Mouse (Mus musculus) erythroblast, embryonic 14.5 days (primary cell): ENCODE results near the gene Pcyt2. TPM values are rescaled to one million over a fixed set of nuclear protein-coding genes. Genes with fewer than 3 reads are reported as not detected.

ENCODE experiments used
- H3K27me3 ChIP-seq: 2 replicates; pipeline ENCODE4 v1.6.1; 2012; ENCODE audit warnings: inconsistent platforms; ENCODE audit not compliant: control insufficient read depth
- H3K36me3 ChIP-seq: 2 replicates; pipeline ENCODE4 v1.6.1; 2012; ENCODE audit warnings: mild to moderate bottlenecking, inconsistent platforms; ENCODE audit not compliant: control insufficient read depth
- H3K4me1 ChIP-seq: 2 replicates; pipeline ENCODE4 v1.6.1; 2012; ENCODE audit warnings: inconsistent platforms; ENCODE audit not compliant: control insufficient read depth
- H3K4me3 ChIP-seq: replicated peaks from 2 replicates; pipeline ENCODE3; 2012; ENCODE audit warnings: moderate library complexity, mild to moderate bottlenecking, inconsistent platforms
- H3K9me3 ChIP-seq: 2 replicates; pipeline ENCODE4 v1.6.1; 2012; ENCODE audit warnings: low read length, inconsistent platforms, mixed read lengths; ENCODE audit not compliant: control insufficient read depth
- GATA1 ChIP-seq: IDR thresholded peaks from 2 replicates; pipeline ENCODE4 v1.6.1; 2012; ENCODE audit warnings: low read length, inconsistent platforms, mixed read lengths
- TAL1 ChIP-seq: IDR thresholded peaks from 3 replicates; pipeline ENCODE4 v1.6.1; 2012; ENCODE audit warnings: low read length, inconsistent platforms, mixed read lengths
- polyA plus RNA-seq: library from polyadenylated mRNA; stranded (reverse); fragments of >175 nt; gene quantifications from 2 replicates; pipeline ENCODE4 v1.2.3, GENCODE M21; 2012

Gene Pcyt2
- polyA plus RNA-seq, 1 experiment, result 9.6 TPM

DNA sequence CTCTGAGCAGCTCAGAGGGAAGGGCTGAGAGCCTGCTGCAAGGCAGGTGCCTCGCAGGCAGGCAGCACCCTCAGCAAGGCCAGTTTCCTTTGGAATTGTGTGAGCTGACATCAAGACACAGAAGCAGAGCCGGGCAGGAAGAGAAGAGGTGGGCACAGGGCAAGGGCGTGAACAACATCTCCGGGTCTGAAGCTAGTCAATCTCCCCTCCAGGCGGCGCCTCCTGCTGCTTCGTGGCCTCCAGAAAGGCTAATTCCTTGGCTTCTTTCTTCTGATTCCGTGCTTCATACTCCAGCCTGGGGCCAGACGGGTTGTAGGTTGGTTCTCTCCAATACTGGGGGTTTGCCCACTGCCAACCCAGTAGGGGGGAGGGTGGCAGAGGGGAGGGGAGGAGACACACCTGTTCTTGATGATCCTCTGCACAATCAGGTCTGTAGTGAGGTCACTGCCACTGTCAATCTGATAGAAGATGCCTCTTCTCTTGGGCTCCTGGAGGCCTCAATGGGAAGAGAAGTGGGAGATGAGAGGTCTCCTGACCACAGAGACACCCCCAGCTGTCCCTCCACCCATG lies 7.2 kb downstream of the Pcyt2 start:
- H3K4me1 ChIP-seq, result peaks cover 34% of the 10 kb centered on the region
- TF ChIP-seq GATA1 (no peak), TAL1 (no peak)
- H3K4me3 ChIP-seq, result no peak overlapping the region
- H3K27me3 ChIP-seq, result peaks cover 15% of the 10 kb centered on the region
- H3K9me3 ChIP-seq, result no peaks in the 10 kb centered on the region
- peaks cover 83% of the 10 kb centered on the region for H3K36me3 ChIP-seq

DNA sequence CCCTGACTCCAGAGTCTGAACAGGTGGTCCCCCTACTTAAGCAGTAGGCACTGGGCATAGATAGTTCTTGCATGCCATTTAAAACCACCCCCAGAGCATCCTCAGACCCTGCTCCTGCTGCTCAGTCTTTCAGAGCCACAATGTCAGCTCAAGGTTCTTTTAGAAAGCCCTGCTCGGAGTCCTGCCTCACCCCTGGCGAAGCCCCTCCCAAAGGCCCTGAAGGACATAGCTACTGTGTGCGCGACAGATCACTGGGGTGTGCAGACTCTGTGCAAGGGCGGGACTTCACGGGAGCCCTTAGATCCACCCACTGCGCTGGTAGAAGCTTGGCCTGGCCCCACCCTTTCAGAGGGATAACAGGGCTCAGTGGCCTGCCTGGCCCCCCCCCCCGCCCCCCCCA lies 8.5 kb downstream of the Pcyt2 start:
- Histone ChIP-seq H3K9me3 (no peaks in the 10 kb centered on the region), H3K4me1 (peaks cover 39% of the 10 kb centered on the region), H3K27me3 (peaks cover 15% of the 10 kb centered on the region), H3K36me3 (peaks cover 85% of the 10 kb centered on the region), H3K4me3 (no peak overlapping the region)
- TF ChIP-seq GATA1 (no peak), TAL1 (no peak)

DNA sequence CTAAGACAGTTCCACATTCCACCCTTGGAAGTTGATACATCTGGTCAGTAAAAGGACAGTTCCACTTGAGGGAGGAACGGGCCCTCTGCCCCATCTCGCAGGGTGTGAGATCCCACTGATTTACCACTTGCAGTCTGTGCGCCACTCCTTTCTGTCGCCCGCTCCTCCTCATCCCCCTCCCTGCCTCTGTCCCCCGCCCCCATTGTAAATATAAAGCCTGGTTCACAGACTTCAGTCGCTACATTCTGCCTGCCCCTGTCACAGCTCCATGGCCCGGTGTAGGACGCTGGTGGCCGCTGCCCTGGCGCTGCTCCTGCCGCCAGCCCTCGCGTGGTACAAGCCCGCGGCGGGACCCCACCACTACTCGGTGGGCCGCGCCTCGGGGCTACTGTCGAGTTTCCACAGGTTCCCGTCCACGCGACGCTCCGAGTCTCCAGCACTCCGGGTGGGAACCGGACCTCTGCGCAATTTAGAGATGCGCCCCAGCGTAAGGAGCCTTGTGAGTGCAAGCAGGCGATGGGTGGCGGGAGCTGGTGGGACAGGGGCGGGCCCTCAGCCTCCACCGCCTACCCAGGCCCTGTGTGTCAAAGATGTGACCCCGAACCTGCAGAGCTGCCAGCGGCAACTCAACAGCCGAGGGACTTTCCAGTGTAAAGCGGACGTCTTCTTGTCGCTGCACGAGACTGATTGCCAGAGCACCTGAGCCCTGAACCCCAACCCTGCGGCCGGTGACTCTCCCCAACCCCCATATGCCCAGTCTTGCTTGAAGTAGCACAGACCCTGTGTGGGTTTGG lies 9.3 kb downstream of the Pcyt2 start, which contains the start of gene Npb:
Gene Npb, plus strand, starts transcription at position 237 of the 794 bp plus-strand sequence.
- no peaks in the 10 kb centered on the region for H3K9me3 ChIP-seq
- TF ChIP-seq GATA1, result no peak
- TF ChIP-seq TAL1, result no peak
- peaks cover 84% of the 10 kb centered on the region for H3K36me3 ChIP-seq
- H3K4me1 ChIP-seq, result peaks cover 44% of the 10 kb centered on the region
- H3K4me3 ChIP-seq, result peak within 1 kb of the TSS; percentile 15
- peaks cover 15% of the 10 kb centered on the region for H3K27me3 ChIP-seq

DNA sequence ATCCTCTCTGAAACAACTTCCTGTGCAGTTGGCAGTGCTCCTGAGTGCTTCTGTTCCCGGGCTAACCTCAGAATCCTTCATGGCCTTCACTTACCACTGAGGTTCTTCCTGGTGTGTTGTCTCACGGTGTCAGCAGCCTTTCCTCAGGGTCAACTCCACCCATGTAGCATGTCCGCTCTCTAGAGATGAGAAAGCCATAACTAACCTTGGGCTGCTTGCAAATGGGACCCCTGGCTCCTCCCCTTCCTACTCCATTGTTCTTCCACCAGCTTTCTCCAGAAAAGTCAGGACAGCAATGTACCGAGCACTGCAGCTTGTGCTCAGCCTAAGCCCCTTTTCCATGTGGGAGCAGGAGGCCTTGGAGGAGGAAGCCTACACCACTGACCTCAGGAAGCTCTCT lies 11.0 kb downstream of the Pcyt2 start:
- TF ChIP-seq GATA1 (no peak), TAL1 (no peak)
- peaks cover 15% of the 10 kb centered on the region for H3K27me3 ChIP-seq
- peaks cover 83% of the 10 kb centered on the region for H3K36me3 ChIP-seq
- no peaks in the 10 kb centered on the region for H3K9me3 ChIP-seq
- H3K4me1 ChIP-seq, result peaks cover 57% of the 10 kb centered on the region
- H3K4me3 ChIP-seq, result no peak overlapping the region

DNA sequence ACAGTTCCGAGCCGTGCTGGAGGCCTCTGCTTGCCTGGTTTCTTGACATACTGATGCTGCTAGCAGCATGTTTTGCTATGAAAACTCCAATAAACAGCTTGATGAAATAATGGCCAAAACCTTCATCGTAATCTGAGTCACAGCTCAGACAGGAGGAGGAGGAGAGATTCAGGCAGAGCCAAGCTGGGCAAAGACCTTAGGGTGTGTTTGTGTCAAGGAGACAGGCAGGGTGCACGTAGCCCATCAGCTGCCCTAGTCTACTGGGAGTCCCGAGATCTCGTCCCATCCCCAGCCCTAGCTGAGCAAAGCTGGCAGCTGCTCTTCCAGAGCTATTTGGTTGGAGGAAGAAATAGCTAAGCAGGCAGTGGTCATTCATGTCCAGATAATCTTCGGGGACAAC lies 12.1 kb downstream of the Pcyt2 start:
- Histone ChIP-seq H3K9me3 (no peaks in the 10 kb centered on the region), H3K4me1 (peaks cover 61% of the 10 kb centered on the region), H3K36me3 (peaks cover 80% of the 10 kb centered on the region), H3K27me3 (peaks cover 15% of the 10 kb centered on the region), H3K4me3 (no peak overlapping the region)
- TF ChIP-seq TAL1, result no peak
- no peak for TF ChIP-seq GATA1

DNA sequence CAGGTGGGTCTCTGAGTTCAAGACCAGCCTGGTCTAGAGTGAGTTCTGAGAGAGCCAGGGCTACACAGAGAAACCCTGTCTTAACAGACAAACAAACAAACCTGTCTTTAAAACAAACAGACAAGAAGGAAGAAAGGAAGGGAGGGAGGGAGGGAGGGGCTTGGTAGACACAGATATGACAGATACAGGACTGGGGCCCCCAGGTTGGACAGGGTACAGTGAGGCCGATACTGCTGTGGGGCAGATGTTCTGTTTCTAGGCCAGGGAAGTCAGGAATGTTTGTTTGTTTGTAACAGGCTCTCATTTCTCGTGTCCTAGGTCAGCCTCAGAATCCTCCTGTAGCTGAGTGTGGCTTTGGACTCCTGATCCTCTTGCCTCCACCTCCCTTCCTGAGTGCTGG lies 14.2 kb downstream of the Pcyt2 start:
- peaks cover 68% of the 10 kb centered on the region for H3K4me1 ChIP-seq
- no peaks in the 10 kb centered on the region for H3K9me3 ChIP-seq
- H3K4me3 ChIP-seq, result peak overlapping the region; percentile 33
- TF ChIP-seq GATA1, result no peak
- no peak for TF ChIP-seq TAL1
- H3K36me3 ChIP-seq, result peaks cover 76% of the 10 kb centered on the region
- peaks cover 9% of the 10 kb centered on the region for H3K27me3 ChIP-seq

DNA sequence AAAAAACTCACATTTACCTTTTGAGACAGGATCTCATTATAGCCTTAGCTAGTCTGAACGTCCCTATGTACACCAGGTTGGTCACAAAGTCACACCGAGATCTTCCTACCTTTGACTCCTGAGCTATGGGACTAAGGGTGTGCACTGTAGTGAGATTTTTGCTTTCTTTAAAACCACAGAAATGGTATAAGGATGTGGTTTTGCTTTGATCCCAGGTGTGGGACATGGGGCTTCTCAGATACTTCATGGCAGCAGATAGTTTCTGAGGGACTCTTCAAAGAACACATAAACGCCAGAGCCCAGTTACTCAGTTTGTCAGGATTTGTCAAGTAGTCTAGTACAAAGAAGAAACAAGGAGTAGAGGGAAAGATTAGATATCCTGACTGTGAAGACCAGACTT lies 17.0 kb downstream of the Pcyt2 start:
- Histone ChIP-seq H3K9me3 (no peaks in the 10 kb centered on the region), H3K36me3 (peaks cover 75% of the 10 kb centered on the region), H3K4me3 (no peak overlapping the region), H3K27me3 (no peaks in the 10 kb centered on the region), H3K4me1 (peaks cover 80% of the 10 kb centered on the region)
- no peak for TF ChIP-seq TAL1

DNA sequence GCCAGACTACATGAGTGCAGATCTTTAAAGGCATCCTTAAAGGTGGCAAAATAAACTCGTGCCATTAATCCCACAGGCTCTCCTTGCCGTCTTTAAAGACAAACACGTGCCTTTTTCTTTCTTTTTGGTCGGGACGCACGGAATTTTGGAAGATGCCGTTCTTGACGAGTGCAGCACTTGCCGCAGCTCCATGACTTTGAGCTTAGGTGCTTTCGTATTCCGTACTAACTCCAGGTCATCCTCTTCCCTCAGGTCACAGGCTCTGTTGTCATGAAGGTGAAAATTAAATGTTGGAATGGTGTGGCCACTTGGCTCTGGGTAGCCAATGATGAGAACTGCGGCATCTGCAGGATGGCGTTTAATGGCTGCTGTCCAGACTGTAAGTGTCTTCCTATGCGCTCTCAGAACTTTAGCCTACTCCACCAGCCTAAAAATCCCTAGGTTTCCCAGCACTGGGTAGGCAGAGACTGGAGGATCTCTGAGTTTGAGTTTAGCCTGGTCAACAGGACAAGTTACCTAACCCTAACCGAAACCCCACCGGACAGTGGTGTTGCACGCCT lies 18.7 kb downstream of the Pcyt2 start:
- no peak for TF ChIP-seq GATA1
- TF ChIP-seq TAL1, result no peak
- Histone ChIP-seq H3K4me1 (peaks cover 82% of the 10 kb centered on the region), H3K4me3 (peak overlapping the region; percentile 97), H3K9me3 (no peaks in the 10 kb centered on the region), H3K27me3 (no peaks in the 10 kb centered on the region), H3K36me3 (peaks cover 75% of the 10 kb centered on the region)

DNA sequence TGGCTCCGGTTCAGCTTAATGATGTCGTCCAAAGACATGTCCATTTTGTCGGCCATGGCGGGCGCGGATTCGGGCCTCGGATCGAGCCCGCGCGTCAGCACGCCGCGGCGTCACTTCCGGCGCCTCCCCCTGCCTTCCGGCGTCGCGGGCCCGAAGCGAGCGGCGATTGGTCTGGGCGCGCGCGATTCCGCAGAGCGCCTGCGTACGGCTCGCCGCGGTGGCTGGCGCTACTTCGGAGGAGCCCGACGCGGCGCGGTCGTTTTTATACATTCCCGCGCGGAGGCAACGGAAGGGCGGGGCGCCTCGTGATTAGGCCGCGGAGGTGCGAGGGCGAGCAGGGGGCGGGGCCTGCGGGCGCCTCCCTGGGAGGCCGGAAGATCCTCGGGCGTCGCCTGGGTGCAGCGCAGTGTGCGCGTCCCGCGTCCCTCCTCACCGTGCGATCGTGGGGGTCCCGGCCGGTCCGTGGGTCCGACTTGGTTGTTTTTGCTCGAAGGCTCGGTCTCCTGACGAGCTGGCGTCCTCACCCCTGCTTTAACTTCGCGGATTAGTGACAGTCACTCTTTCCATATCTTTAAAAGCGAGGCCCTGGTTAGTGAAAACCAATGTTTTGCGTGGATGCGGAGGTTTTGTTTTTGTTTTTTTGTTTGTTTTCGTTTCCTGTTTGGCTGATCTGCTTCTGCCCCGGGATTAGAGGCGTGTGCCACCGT lies 19.3 kb downstream of the Pcyt2 start, which contains the start of the genes Alyref and Anapc11:
Gene Alyref, minus strand, starts transcription at position 83 of the 707 bp plus-strand sequence.
Gene Anapc11, plus strand, starts transcription at position 139 of the 707 bp plus-strand sequence.
- H3K36me3 ChIP-seq, result peaks cover 76% of the 10 kb centered on the region
- TF ChIP-seq GATA1, result no peak
- TF ChIP-seq TAL1, result no peak
- H3K9me3 ChIP-seq, result no peaks in the 10 kb centered on the region
- peak within 1 kb of the TSS; percentile 97 for H3K4me3 ChIP-seq
- no peaks in the 10 kb centered on the region for H3K27me3 ChIP-seq
- H3K4me1 ChIP-seq, result peaks cover 79% of the 10 kb centered on the region
